Mouse (Mus musculus): Measurements from ENCODE around the gene Kcnip1. TPM values are rescaled to one million over a fixed set of nuclear protein-coding genes. Genes with fewer than 3 reads are reported as not detected.
A peak's percentile ranks its signal among the peaks of the same experiment; 100 is the strongest.

Gene Kcnip1
- total RNA-seq, 4 experiments from 2014 or later: 2.9 to 8.4 (median 5.9) TPM

GRCm38 (mm10) chr11:33901783-33902182 lies 91.2 kb downstream of the Kcnip1 start:
- no peak for DNase-seq

DNA sequence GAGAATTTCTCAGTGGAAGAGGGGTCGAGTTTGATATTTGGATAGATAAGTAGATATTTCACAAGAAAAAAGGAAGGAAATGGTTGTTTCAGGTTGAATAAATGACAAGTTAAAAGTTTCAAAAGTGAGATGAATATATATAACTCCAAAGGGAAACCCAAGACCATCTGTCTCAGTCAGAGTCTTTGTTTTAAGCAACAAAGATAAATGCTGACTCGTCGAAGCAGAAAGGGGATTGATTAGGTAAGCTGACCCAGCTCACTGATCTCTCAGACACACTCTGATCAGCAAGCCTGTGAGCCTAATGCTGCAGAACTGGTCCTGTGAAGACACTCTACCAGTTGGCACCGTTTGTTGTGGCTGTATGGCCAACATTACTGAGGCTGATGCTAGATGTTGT lies 101.9 kb downstream of the Kcnip1 start:
- DNase-seq: no peak

GRCm38 (mm10) chr11:33890382-33890781 lies 102.6 kb downstream of the Kcnip1 start:
- DNase-seq: no peak

GRCm38 (mm10) chr11:33887660-33888059 lies 105.3 kb downstream of the Kcnip1 start:
- no peak for DNase-seq

GRCm38 (mm10) chr11:33885981-33886380 lies 107.0 kb downstream of the Kcnip1 start:
- no peak for DNase-seq

GRCm38 (mm10) chr11:33882731-33883328 lies 110.1 kb downstream of the Kcnip1 start:
- no peak for DNase-seq

- no peak for DNase-seq
Observed at GRCm38 (mm10) chr11:33874925-33875324, 118.0 kb downstream of the Kcnip1 start.

DNA sequence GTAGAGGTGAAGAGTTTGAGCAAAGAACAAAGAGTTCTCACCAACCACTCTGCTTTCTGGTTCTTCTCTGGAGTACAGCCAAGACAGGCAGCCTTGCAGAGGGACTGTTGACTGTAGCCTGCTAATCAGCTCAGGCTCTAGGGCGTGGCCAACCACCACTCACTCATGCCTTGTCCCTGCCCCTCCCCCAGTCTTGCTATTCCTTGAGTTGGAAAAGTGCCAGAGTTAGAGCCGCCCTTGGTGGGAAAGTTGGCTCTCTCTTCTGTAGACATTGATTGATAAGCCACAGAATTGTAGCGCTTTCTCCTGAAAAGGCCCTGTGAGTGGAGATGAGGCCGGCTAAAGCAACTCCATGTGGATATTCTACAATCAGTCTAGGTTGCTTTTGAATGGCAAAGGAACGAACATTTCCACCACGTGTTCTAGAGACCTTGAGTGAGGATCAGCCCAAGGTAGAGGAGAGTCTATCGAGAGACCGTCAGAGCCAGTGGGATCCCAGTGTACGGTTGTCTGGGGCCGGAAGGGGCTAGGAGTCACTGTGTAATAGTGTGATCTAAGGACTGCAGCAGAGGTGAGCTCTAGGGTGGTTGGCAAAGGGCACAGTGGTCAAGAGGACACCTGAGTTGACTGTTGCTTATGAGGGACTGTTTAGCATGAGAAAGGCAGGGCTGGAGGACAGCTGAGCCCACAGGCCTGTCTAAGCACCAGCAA lies 119.7 kb downstream of the Kcnip1 start:
- peak; percentile 58 for DNase-seq

GRCm38 (mm10) chr11:33872716-33873048 lies 120.3 kb downstream of the Kcnip1 start:
- no peak for DNase-seq

- no peak for DNase-seq
Observed at GRCm38 (mm10) chr11:33871998-33872715, 120.8 kb downstream of the Kcnip1 start.

DNA sequence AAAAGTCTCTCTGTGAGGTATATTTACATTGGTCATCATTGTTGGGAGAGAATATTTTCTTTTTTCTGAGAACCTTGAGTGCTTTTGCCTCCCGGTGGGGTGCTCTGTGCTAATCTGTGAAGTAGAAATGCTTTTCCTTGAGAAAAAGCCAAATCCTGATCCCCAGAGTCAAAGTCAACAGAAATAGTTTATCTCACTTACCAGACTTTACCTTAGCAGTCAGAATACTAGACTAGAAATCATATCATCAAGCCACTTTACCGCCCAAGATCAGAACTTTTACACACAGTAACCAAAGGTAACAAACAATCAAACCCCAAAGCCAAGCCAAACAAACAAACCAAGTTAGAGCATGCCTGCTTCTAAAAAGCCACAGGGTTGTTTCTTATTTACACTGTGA lies 122.7 kb downstream of the Kcnip1 start:
- DNase-seq: no peak

GRCm38 (mm10) chr11:33869559-33869958 lies 123.4 kb downstream of the Kcnip1 start:
- no peak for DNase-seq

DNA sequence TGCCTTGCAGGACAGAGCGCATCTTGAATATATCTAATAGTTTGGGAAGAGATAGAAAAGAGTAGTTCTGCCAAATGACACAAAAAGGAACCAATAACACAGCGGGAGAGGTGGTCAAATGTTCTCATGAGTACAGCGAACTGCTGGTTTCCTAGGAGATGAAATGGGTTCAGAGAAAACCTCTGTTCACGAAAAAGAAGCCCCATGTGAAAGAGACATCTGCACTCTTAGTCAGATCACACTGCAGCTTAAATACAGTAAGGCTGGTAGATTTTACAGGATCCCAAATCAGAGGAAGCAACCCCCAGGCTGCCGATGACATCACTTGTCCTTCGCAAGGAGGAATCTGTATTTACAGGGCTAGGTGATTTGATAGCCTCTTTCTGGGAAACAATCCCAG lies 126.2 kb downstream of the Kcnip1 start:
- no peak for DNase-seq

DNA sequence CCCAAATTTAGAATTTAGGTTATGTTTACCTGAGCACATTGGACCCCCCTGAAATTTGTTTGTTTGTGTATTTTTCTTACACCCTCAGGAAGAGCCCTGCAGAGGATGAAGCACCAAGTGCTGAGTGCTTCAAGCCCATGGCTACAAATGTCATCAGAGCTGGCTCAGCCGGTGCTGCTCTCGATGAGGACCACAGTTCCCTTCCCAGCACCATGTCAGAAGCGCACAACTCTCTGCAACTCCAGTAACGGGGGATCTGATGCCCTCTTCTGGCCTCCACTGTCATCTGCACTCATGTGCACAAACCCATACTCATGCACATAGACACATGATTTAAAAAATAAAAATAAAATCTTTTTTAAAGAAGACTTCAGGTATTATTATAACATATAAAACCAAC lies 128.7 kb downstream of the Kcnip1 start:
- no peak for DNase-seq

DNA sequence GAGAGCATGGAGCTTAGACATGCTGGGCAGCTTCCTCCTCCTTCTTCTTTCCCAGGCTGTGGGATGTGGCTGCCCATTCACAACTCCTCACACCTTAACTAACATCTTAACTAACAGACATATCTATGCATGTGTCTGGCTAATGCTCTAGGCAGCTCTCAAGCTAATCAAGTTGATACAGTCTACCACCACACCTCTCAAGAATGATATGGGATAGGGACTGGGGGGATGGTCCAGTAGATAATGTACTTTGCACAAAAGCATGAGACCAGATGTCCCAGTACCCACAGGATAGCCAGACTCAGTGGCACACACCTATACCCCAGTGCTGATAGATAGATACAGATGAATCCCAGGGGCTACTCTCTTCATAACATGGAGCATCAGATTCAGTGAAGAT lies 131.1 kb downstream of the Kcnip1 start:
- no peak for DNase-seq

DNA sequence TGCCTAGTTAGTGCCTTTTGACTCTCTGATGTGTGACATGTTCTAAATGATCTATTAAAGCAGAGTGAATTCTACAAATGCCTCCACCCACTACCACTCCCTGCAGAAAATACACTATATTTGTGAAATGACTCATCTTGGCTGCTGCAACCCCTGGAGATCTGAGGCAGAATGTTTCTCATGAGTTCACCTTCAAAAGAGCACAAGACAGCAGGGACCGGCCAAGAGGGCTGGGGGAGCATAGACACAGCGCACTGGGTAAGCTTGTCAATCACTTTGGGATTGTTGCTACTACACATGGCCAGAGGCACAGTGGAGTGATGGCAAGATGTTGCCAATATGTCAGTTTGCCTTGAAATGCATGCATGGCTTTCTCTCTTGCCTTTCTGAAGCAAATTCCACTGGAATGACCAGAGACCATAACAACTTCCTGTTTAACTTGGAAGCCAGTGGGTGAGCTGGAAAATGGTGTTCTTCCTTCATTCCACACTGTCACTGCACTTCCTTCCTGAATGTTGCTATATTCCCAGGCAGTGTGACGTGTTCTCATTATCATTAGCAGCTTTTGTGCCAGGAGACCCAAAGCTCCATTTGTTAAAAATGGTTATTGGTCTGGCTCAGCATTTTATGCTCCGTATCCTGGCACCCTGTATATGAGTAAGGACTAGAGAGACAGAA lies 131.9 kb downstream of the Kcnip1 start:
- DNase-seq: no peak

GRCm38 (mm10) chr11:33849614-33850013 lies 143.3 kb downstream of the Kcnip1 start:
- no peak for DNase-seq

DNA sequence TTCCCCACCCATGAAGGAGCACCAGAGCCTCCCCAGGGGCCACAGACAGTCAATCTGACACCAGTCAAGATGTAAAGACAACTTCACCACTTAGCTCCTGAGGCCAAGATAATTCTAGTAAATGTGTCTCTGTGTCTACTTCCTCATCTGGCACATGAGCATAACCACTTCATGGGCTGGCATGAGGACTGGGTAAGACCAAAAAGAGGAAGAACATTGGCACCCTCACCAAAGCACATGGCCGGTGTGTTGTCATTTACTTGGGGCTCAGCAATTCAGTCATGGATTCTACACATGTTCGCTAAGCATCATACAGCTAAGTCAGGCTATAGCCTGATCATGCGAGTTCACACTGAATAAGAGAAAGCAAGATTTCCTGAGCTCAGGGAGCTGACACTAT lies 144.3 kb downstream of the Kcnip1 start:
- no peak for DNase-seq

DNA sequence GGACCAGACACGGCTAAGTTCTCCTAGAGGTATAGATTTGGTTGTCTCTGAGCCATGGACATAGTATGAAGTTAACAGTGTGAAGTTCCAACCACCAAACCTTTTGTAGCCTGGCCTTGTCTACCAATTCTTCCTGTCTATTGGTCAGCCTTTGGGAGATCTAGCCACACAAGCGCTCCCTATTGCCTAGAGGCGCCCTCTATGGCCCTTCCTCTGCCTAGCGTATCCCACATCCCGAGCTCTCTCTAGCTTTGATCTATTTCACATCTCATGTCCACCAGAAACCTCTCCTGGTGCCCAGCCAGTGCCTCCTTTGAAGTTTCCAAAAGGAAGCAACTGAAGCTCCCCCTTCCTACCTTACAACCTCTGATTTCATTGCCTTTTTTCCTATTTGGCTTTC lies 147.0 kb downstream of the Kcnip1 start:
- no peak for DNase-seq

GRCm38 (mm10) chr11:33843294-33843864 lies 149.6 kb downstream of the Kcnip1 start:
- DNase-seq: no peak

DNA sequence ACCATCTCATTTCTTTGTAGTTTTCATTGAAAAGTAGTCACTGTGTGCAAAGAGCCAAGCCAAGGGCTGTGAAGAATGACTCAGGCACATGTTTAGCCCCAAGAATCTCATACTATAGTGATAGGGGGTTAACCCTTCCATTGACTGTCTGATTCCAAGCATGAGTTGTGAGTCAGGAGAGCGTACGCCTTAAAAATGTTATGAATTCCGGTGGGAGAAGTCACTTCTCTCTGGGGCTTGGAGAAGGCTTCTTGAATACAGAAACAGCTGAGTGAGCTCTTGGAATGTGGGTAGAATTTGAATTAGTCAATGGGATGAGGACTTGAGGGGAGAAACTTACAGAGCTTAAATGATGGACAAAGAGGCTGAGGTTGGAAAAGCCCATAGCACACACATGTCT lies 153.9 kb downstream of the Kcnip1 start:
- DNase-seq: no peak

- DNase-seq: no peak
Observed at GRCm38 (mm10) chr11:33829774-33830173, 163.2 kb downstream of the Kcnip1 start.

DNA sequence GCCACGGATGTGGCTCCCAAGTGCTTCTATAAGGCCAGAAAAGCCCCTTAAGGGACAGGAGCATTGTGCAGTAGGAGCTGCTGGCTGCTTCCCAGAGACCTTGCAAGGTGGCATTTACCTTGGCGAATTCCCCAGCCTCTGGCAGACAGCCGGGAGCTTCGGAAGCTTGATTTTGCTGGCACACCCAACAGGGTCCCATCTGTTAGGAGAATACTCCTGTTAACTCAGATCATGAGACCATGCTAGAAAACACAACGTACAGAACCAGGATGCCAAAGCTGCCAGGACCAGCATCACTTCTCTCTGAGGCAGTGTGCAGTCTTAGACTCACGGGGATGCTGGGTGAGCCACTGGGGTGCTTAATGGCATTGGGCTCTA lies 165.1 kb downstream of the Kcnip1 start:
- no peak for DNase-seq

Data from adrenal gland, adult 8-10 months (tissue).